Mouse (Mus musculus) stomach, postnatal 0 days (tissue): ENCODE data around the gene Rorc. TPM values are rescaled to one million over a fixed set of nuclear protein-coding genes. Genes with fewer than 3 reads are reported as not detected.

Experiments
- ATAC-seq: fragments of 200-750 bp; cut with Nextera tagmentation; 2 replicates; pipeline ENCODE4 v1.8.0; 2017; ENCODE audit not compliant: low FRiP score, low TSS enrichment
- DNase-seq: peaks from one replicate; pipeline ENCODE4 v3.0.0-alpha.2; 2016; ENCODE audit warnings: low spot score
- H3K27ac ChIP-seq: fragments of 300-500 bp; sonication (generic); replicated peaks from 2 replicates; pipeline ENCODE4 v1.5.1; 2014; ENCODE audit warnings: mild to moderate bottlenecking, control low read depth
- H3K27me3 ChIP-seq: fragments of 300-500 bp; sonication (generic); 2 replicates; pipeline ENCODE4 v1.6.1; 2014; ENCODE audit warnings: low read length; ENCODE audit not compliant: control insufficient read depth, insufficient read depth
- H3K36me3 ChIP-seq: fragments of 300-500 bp; sonication (generic); 2 replicates; pipeline ENCODE4 v1.6.1; 2014; ENCODE audit warnings: low read length, mixed read lengths; ENCODE audit not compliant: control insufficient read depth, insufficient read depth
- H3K4me1 ChIP-seq: fragments of 300-500 bp; sonication (generic); replicated peaks from 2 replicates; pipeline ENCODE4 v1.6.1; 2014; ENCODE audit warnings: antibody characterized with exemption; ENCODE audit not compliant: control insufficient read depth, insufficient read depth
- H3K4me2 ChIP-seq: fragments of 300-500 bp; sonication (generic); replicated peaks from 2 replicates; pipeline ENCODE4 v1.6.1; 2014; ENCODE audit warnings: low read depth, mild to moderate bottlenecking, control low read depth, moderate library complexity
- H3K4me3 ChIP-seq: fragments of 300-500 bp; sonication (generic); 2 replicates; pipeline ENCODE4 v1.5.1; 2014; ENCODE audit warnings: low read depth, low read length, control low read depth
- H3K9ac ChIP-seq: fragments of 300-500 bp; sonication (generic); 2 replicates; pipeline ENCODE4 v1.6.1; 2014; ENCODE audit warnings: mild to moderate bottlenecking, low read length, control low read depth, mixed read lengths
- H3K9me3 ChIP-seq: fragments of 300-500 bp; sonication (generic); 2 replicates; pipeline ENCODE4 v1.6.1; 2016; ENCODE audit warnings: low read length; ENCODE audit not compliant: control insufficient read depth
- CTCF ChIP-seq: IDR thresholded peaks from 2 replicates; pipeline ENCODE4 v1.5.1; 2016; ENCODE audit warnings: antibody characterized with exemption, low read depth, mild to moderate bottlenecking, moderate library complexity
- EP300 ChIP-seq: optimal IDR thresholded peaks from 2 replicates; pipeline ENCODE3; 2016; ENCODE audit warnings: antibody characterized with exemption
- WGBS: fragments of 180-500 bp; shearing (Covaris S2); extraction: QIAGEN DNeasy Blood & Tissue Kit; methylation state at CpG from one replicate; pipeline ENCODE4 v1.1.7; 2014; 5-methylcytosine and 5-hydroxymethylcytosine counted together
- polyA plus RNA-seq: library from polyadenylated mRNA; unstranded; fragments of >200 nt; fragmentation: Nextera tagmentation; extraction: Ambion mirVana; gene quantifications from 2 replicates; pipeline ENCODE4 v1.2.1, GENCODE M21; 2015

The Rorc gene
- polyA plus RNA-seq, 1 experiment from 2014 or later: 7.5 TPM

DNA sequence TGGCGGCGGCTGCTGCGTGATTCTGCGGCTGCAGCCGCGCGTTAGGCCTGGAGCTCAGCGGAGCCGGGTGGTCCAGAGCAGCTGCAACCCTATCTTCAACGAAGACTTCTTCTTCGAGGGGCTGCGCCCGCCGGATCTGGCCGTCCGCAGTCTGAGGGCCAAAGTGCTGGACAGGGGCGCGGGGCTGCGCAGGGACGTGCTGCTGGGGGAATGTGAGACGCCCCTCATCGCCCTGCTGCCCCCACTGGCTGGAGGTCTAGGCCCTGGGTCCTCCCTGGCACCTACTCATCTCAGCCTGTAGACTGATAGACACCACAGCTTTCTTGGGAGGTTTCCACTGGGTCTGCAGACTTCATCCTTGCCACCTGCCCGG lies 8.5 kb upstream of the Rorc start:
- peak overlapping the region; percentile 86 for H3K4me2 ChIP-seq
- DNase-seq: no peak
- no peaks in the 10 kb centered on the region for H3K36me3 ChIP-seq
- TF ChIP-seq CTCF (no peak), EP300 (no peak)
- peak overlapping the region; percentile 56 for H3K27ac ChIP-seq
- H3K27me3 ChIP-seq: no peaks in the 10 kb centered on the region
- peak overlapping the region; percentile 82 for H3K9ac ChIP-seq
- peaks cover 3% of the 10 kb centered on the region for H3K4me1 ChIP-seq
- H3K9me3 ChIP-seq: no peaks in the 10 kb centered on the region
- ATAC-seq: 0 out of 2 replicates have a peak, but pooled peaks have one; percentile 5
- 10% methylated on average over 23 of the region's 23 CpGs for WGBS
- H3K4me3 ChIP-seq: peak overlapping the region; percentile 47

DNA sequence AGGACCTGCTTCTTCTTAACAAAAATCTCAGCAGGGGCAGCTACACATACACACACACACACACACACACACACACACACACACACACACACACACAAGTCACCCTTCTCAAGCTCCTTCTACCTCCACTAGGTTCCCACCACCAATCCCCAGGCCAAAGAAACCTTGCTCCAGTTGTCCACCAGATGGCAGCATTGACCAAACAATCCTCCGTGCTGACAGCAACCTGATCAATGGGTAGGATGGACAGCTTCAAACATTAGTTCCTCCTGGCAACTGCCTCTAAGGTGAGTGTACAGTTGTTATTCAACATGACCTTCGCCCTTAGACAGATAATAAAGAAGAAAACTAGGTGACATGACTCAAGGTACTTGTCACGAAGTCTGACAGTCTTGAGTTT lies 5.8 kb upstream of the Rorc start:
- no peak overlapping the region for H3K4me2 ChIP-seq
- ATAC-seq: peak; percentile 49
- no peak overlapping the region for H3K9ac ChIP-seq
- no peaks in the 10 kb centered on the region for H3K36me3 ChIP-seq
- H3K27me3 ChIP-seq: no peaks in the 10 kb centered on the region
- H3K27ac ChIP-seq: no peak overlapping the region
- H3K4me3 ChIP-seq: no peak overlapping the region
- H3K4me1 ChIP-seq: peaks cover 3% of the 10 kb centered on the region; the same call in 1 of the 2 replicates
- WGBS: 6% methylated on average over 3 of the region's 3 CpGs
- H3K9me3 ChIP-seq: no peaks in the 10 kb centered on the region
- TF ChIP-seq EP300 (no peak), CTCF (peak; percentile 96)
- DNase-seq: peak; percentile 86

DNA sequence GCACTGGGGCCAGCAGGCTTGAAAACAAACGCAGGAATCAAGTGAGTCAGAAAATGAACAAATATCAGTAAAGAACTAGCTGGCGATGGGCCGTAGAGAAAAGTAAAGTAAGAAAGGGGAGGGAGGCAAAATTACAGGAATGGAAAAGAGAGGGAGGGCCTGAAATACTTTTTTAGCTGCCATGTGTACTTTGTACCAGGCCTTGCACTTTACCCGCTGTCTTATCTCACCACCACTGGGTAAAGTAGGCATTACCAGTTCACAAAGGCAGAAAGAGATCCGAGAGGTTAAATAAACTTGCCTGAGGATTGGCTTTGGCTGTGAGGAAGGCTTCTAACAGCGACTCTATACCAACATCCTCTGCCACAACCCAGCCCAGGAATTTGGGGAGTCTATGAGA lies 5.1 kb upstream of the Rorc start:
- H3K36me3 ChIP-seq: no peaks in the 10 kb centered on the region
- TF ChIP-seq CTCF: no peak
- TF ChIP-seq EP300: no peak
- H3K4me1 ChIP-seq: peaks cover 3% of the 10 kb centered on the region; the same call in 1 of the 2 replicates
- no peak for ATAC-seq
- H3K27ac ChIP-seq: no peak overlapping the region
- 56% methylated on average over 6 of the region's 6 CpGs for WGBS
- DNase-seq: peak; percentile 42
- no peaks in the 10 kb centered on the region for H3K9me3 ChIP-seq
- H3K4me3 ChIP-seq: no peak overlapping the region
- H3K27me3 ChIP-seq: no peaks in the 10 kb centered on the region
- H3K4me2 ChIP-seq: no peak overlapping the region
- H3K9ac ChIP-seq: no peak overlapping the region

DNA sequence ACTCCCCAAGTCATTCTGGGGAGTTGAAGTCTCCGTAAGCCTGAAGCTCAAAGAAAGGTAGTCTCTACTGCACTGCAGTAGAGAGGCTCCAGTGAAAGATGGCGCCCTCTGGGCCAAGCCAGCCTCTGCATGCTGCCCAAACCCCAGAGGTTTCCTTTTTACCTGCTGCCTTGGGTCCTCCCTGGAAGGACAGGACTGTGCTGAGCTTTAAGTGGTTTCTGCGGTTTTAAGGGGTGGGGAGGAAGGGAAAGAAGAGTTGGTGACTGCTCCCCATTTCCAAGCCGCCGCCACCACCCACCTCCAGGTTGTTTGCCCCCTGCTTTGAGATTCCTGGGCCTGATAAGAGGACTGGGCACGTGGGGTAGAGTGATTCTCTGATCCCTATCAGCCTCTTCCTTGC lies 4.0 kb upstream of the Rorc start:
- Histone ChIP-seq H3K4me2 (no peak overlapping the region), H3K4me1 (peaks cover 3% of the 10 kb centered on the region; the same call in 1 of the 2 replicates), H3K27me3 (no peaks in the 10 kb centered on the region), H3K9me3 (no peaks in the 10 kb centered on the region), H3K4me3 (no peak overlapping the region), H3K27ac (no peak overlapping the region), H3K9ac (no peak overlapping the region), H3K36me3 (no peaks in the 10 kb centered on the region)
- 70% methylated on average over 6 of the region's 6 CpGs for WGBS
- TF ChIP-seq EP300 (no peak), CTCF (no peak)
- ATAC-seq (no peak), DNase-seq (no peak)

DNA sequence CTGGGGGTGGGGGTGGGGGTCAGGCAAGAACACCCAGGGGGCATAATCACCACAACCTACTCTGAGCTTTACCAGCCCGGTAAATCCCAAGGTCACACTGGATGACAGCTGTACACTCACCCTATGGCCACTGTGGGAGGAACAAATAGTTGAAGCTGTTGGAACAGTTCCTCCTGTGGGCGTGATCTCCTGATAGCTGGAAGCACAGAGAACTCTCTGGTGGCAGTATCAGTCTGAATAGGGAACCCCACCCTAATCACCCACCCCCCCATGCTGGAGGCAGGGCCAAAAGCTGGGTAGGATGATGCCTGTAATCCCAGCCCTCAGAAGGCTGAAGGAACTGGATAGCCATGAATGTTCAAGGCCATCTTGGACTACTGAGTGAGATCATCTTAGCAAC lies 2.9 kb upstream of the Rorc start:
- Histone ChIP-seq H3K9me3 (no peaks in the 10 kb centered on the region), H3K4me3 (no peak overlapping the region), H3K4me1 (no peaks in the 10 kb centered on the region), H3K9ac (no peak overlapping the region), H3K36me3 (no peaks in the 10 kb centered on the region), H3K27me3 (no peaks in the 10 kb centered on the region), H3K4me2 (no peak overlapping the region), H3K27ac (0 out of 2 replicates have a peak overlapping the region, but pooled peaks have one; percentile 45)
- DNase-seq (peak; percentile 71), ATAC-seq (peak; percentile 35)
- WGBS: 33% methylated on average over 2 of the region's 2 CpGs
- TF ChIP-seq CTCF: no peak
- no peak for TF ChIP-seq EP300

DNA sequence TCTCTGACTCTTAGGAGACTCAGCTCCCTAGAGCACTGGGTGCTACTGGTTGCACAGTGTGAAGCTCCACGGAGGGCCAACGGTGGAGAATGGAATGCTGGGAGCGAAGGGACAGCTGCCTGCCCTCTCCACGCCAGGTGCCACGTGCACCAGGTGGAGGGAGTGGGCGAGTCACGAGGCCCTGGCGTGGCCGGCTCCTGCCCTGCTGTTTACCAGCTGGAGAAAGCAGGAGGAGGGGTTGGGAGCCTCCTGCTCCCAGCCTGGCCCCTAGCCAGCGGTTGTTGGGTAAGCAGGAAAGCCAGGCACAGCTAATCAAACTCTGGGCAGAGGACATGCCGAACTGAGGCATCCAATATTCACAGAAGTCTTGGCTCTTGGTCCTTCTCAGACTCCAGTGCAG lies 957 bp upstream of the Rorc start:
- peak overlapping the region; percentile 61; the same call in 1 of the 2 replicates for H3K27ac ChIP-seq
- no peak overlapping the region; the same call in 1 of the 2 replicates for H3K4me3 ChIP-seq
- no peaks in the 10 kb centered on the region for H3K4me1 ChIP-seq
- H3K27me3 ChIP-seq: no peaks in the 10 kb centered on the region
- ATAC-seq (peak; percentile 86), DNase-seq (peak; percentile 96)
- H3K9me3 ChIP-seq: no peaks in the 10 kb centered on the region
- peak overlapping the region; percentile 18 for H3K9ac ChIP-seq
- H3K4me2 ChIP-seq: peak overlapping the region; percentile 29
- H3K36me3 ChIP-seq: no peaks in the 10 kb centered on the region
- WGBS: 2% methylated on average over 11 of the region's 11 CpGs
- TF ChIP-seq EP300 (no peak), CTCF (no peak)
